Comparison of ENCODE assay signal across 14 mouse cellular contexts in genomic region chr5:31966741-31967140, GRCm38 (mm10).
A peak's percentile ranks its signal among the peaks of the same experiment; 100 is the strongest.
DNase-seq lines count a peak whose midpoint lies in the region; ATAC-seq lines count a peak whose summit lies in the region.
"Had no signal": no experiment of that assay in that cellular context is flagged by ENCODE, and none has a peak within 500 bp of the region (broad histone marks: within the 10 kb centered on the region; RNA-seq: fewer than 3 reads in every experiment).

No protein-coding gene starts in this region.

- H3K4me1 ChIP-seq in intestine, embryonic 15.5 days (replicated peaks), result no peaks in the 10 kb centered on the region; the same call in 1 of the 2 replicates

- H3K9ac ChIP-seq in intestine, embryonic 15.5 days, result no peak overlapping the region

- H3K4me2 ChIP-seq in intestine, embryonic 15.5 days (replicated peaks), result no peak overlapping the region

- no peaks in the 10 kb centered on the region for H3K36me3 ChIP-seq in intestine, embryonic 15.5 days

- H3K9me3 ChIP-seq in intestine, embryonic 15.5 days, result no peaks in the 10 kb centered on the region
- H3K9me3 ChIP-seq: G1E had no signal

- 69% methylated on average over 5 of the region's 5 CpGs for WGBS in intestine, embryonic 15.5 days

- no peaks in the 10 kb centered on the region for H3K27me3 ChIP-seq in intestine, embryonic 15.5 days (replicated peaks)

- peak; percentile 23 for DNase-seq in gastrocnemius, postnatal 25 days
- DNase-seq in gastrocnemius, postnatal 10 days, result no peak
- peak; percentile 41 for DNase-seq in lung, postnatal 14 days
- DNase-seq in thymus, postnatal 10 days (ENCODE audit: low spot score in 2 of 2), result peak; percentile 23 to 41
- DNase-seq in ovary, adult 18-20 months (ENCODE audit: low spot score), result no peak
- no peak for DNase-seq in MN1 (ENCODE audit: low spot score)
- DNase-seq in ovary, postnatal 14 days (ENCODE audit: low spot score), result no peak
- DNase-seq: gastrocnemius, postnatal 36 days; layer of hippocampus, postnatal 36 days; right cerebral cortex, postnatal 25 days had no signal

- peak overlapping the region; percentile 88; the same call in 1 of the 2 replicates for H3K27ac ChIP-seq in intestine, embryonic 15.5 days

- ATAC-seq in intestine, embryonic 15.5 days, result no peak
- ATAC-seq: inflammation-experienced regulatory T-cells, adult 6 months; midbrain, embryonic 16.5 days had no signal

- H3K4me3 ChIP-seq in intestine, embryonic 15.5 days (replicated peaks), result no peak overlapping the region

Comparison
In these comparisons a context has a peak if more than half of its experiments do, and no peak if none do; other contexts are left out.
1. DNase-seq: peak in gastrocnemius, postnatal 25 days (single experiment), lung, postnatal 14 days (single experiment) and thymus, postnatal 10 days (2 of 2); none in gastrocnemius, postnatal 10 days (single experiment), ovary, adult 18-20 months (single experiment), MN1 (single experiment) and ovary, postnatal 14 days (single experiment).